Mouse (Mus musculus) small intestine, adult 2 months (tissue): ENCODE data around the gene Bod1l. TPM values are rescaled to one million over a fixed set of nuclear protein-coding genes. Genes with fewer than 3 reads are reported as not detected.

Experiments used
- H3K27ac ChIP-seq: fragments of 200-500 bp; 2 replicates; pipeline ENCODE4 v1.5.1; 2012; ENCODE audit warnings: low read depth, low read length, control low read depth, inconsistent platforms; ENCODE audit not compliant: insufficient read depth
- H3K27me3 ChIP-seq: fragments of 200-500 bp; 2 replicates; pipeline ENCODE4 v1.6.1; 2012; ENCODE audit warnings: mild to moderate bottlenecking, moderate library complexity, low read length, inconsistent platforms; ENCODE audit not compliant: control insufficient read depth, insufficient read depth
- H3K36me3 ChIP-seq: fragments of 200-500 bp; 2 replicates; pipeline ENCODE4 v1.6.1; 2012; ENCODE audit warnings: mild to moderate bottlenecking, low read length, control low read depth, inconsistent platforms; ENCODE audit not compliant: control insufficient read depth, insufficient read depth
- H3K4me1 ChIP-seq: fragments of 200-500 bp; 2 replicates; pipeline ENCODE4 v1.6.1; 2012; ENCODE audit warnings: low read length, inconsistent platforms, mixed read lengths; ENCODE audit not compliant: control insufficient read depth, insufficient read depth, insufficient read length
- H3K4me3 ChIP-seq: fragments of 200-500 bp; 2 replicates; pipeline ENCODE4 v1.5.1; 2012; ENCODE audit warnings: low read depth, mild to moderate bottlenecking, control low read depth, inconsistent platforms, low read length, moderate library complexity
- CTCF ChIP-seq: fragments of 200-500 bp; IDR thresholded peaks from 2 replicates; pipeline ENCODE4 v1.5.1; 2012; ENCODE audit warnings: low read depth, mild to moderate bottlenecking, control low read depth, inconsistent platforms, low read length, moderate library complexity, mixed read lengths; ENCODE audit not compliant: insufficient replicate concordance, insufficient read length; ENCODE audit errors: extremely low read depth
- POLR2A ChIP-seq: fragments of 200-500 bp; IDR thresholded peaks from 2 replicates; pipeline ENCODE4 v1.6.1; 2012; ENCODE audit warnings: low read depth, mild to moderate bottlenecking, control low read depth, inconsistent platforms, low read length, moderate library complexity
- WGBS: fragments of 180-500 bp; shearing (Covaris S2); methylation state at CpG from one replicate; pipeline ENCODE4 v1.1.7; 2018; 5-methylcytosine and 5-hydroxymethylcytosine counted together
- polyA plus RNA-seq: library from polyadenylated mRNA; depleted of rRNA; stranded (reverse); fragments of >200 nt; gene quantifications from 2 replicates; pipeline ENCODE4 v1.2.3, GENCODE M21; 2012

Gene Bod1l
- polyA plus RNA-seq, 1 experiment, result 4.3 TPM

GRCm38 (mm10) chr5:41757338-41757737 is 86.8 kb downstream of the Bod1l start:
- no peaks in the 10 kb centered on the region for H3K36me3 ChIP-seq
- H3K27me3 ChIP-seq, result peaks cover 55% of the 10 kb centered on the region
- no peak overlapping the region for H3K27ac ChIP-seq
- 19% methylated on average over 5 of the region's 5 CpGs for WGBS
- H3K4me3 ChIP-seq, result no peak overlapping the region
- TF ChIP-seq CTCF (no peak), POLR2A (no peak)
- no peaks in the 10 kb centered on the region for H3K4me1 ChIP-seq

GRCm38 (mm10) chr5:41756396-41756795 is 87.7 kb downstream of the Bod1l start:
- Histone ChIP-seq H3K27me3 (peaks cover 48% of the 10 kb centered on the region), H3K4me3 (no peak overlapping the region), H3K36me3 (no peaks in the 10 kb centered on the region), H3K4me1 (no peaks in the 10 kb centered on the region), H3K27ac (no peak overlapping the region)
- no peak for TF ChIP-seq POLR2A
- no peak for TF ChIP-seq CTCF
- WGBS, result 13% methylated on average over 4 of the region's 4 CpGs

- Histone ChIP-seq H3K4me3 (no peak overlapping the region), H3K36me3 (no peaks in the 10 kb centered on the region), H3K27me3 (peaks cover 41% of the 10 kb centered on the region), H3K4me1 (no peaks in the 10 kb centered on the region), H3K27ac (no peak overlapping the region)
- WGBS, result 6% methylated on average over 23 of the region's 23 CpGs
- TF ChIP-seq CTCF (no peak), POLR2A (no peak)
Measured at GRCm38 (mm10) chr5:41755373-41755960, 88.6 kb downstream of the Bod1l start.

- Histone ChIP-seq H3K4me1 (no peaks in the 10 kb centered on the region), H3K4me3 (no peak overlapping the region), H3K36me3 (no peaks in the 10 kb centered on the region), H3K27me3 (peaks cover 35% of the 10 kb centered on the region), H3K27ac (no peak overlapping the region)
- TF ChIP-seq CTCF (no peak), POLR2A (no peak)
- 4% methylated on average over 16 of the region's 16 CpGs for WGBS
Measured at GRCm38 (mm10) chr5:41754836-41755235, 89.3 kb downstream of the Bod1l start.

GRCm38 (mm10) chr5:41754226-41754775 is 89.8 kb downstream of the Bod1l start:
- H3K27me3 ChIP-seq, result peaks cover 34% of the 10 kb centered on the region
- H3K4me3 ChIP-seq, result no peak overlapping the region
- no peak overlapping the region for H3K27ac ChIP-seq
- 5% methylated on average over 17 of the region's 17 CpGs for WGBS
- no peaks in the 10 kb centered on the region for H3K36me3 ChIP-seq
- no peaks in the 10 kb centered on the region for H3K4me1 ChIP-seq
- TF ChIP-seq CTCF, result no peak
- no peak for TF ChIP-seq POLR2A

GRCm38 (mm10) chr5:41752721-41753120 is 91.4 kb downstream of the Bod1l start:
- peaks cover 30% of the 10 kb centered on the region for H3K27me3 ChIP-seq
- WGBS, result 48% methylated on average over 4 of the region's 4 CpGs
- H3K27ac ChIP-seq, result no peak overlapping the region
- no peak overlapping the region for H3K4me3 ChIP-seq
- H3K4me1 ChIP-seq, result no peaks in the 10 kb centered on the region
- no peaks in the 10 kb centered on the region for H3K36me3 ChIP-seq
- TF ChIP-seq CTCF (no peak), POLR2A (no peak)

- no peak overlapping the region for H3K4me3 ChIP-seq
- H3K36me3 ChIP-seq, result no peaks in the 10 kb centered on the region
- TF ChIP-seq POLR2A, result no peak
- no peak for TF ChIP-seq CTCF
- no peak overlapping the region for H3K27ac ChIP-seq
- 14% methylated on average over 12 of the region's 15 CpGs for WGBS
- peaks cover 14% of the 10 kb centered on the region for H3K27me3 ChIP-seq
- no peaks in the 10 kb centered on the region for H3K4me1 ChIP-seq
Measured at GRCm38 (mm10) chr5:41744898-41745780, 99.0 kb downstream of the Bod1l start.
